Mouse (Mus musculus) G1E (cell line): ENCODE results near the gene Col28a1.

Source experiments
- CTCF ChIP-seq: IDR thresholded peaks from 2 replicates; pipeline ENCODE4 v1.5.1; 2012; ENCODE audit warnings: low read depth, low read length, inconsistent platforms, mixed read lengths
- GATA1 ChIP-seq: IDR thresholded peaks from 2 replicates; pipeline ENCODE4 v1.6.1; 2012; ENCODE audit warnings: borderline replicate concordance, low read length, inconsistent platforms, mixed read lengths
- GATA2 ChIP-seq: IDR thresholded peaks from 2 replicates; pipeline ENCODE4 v1.6.1; 2012; ENCODE audit warnings: low read depth, low read length, inconsistent platforms, borderline replicate concordance
- POLR2AphosphoS5 ChIP-seq: IDR thresholded peaks from 2 replicates; pipeline ENCODE4 v1.6.1; 2012; ENCODE audit warnings: low read depth, low read length, inconsistent platforms; ENCODE audit not compliant: insufficient replicate concordance
- TAL1 ChIP-seq: conservative IDR thresholded peaks from 2 replicates; pipeline ENCODE4 v1.6.1; 2012; ENCODE audit warnings: low read depth, low read length, inconsistent platforms, mixed read lengths

GRCm38 (mm10) chr6:8048216-8048615, 144.2 kb downstream of the Col28a1 start:
- TF ChIP-seq CTCF (no peak), POLR2AphosphoS5 (no peak), GATA1 (no peak), GATA2 (no peak), TAL1 (no peak)
